ENCODE assay signal across 15 mouse cellular contexts in the genomic region with DNA sequence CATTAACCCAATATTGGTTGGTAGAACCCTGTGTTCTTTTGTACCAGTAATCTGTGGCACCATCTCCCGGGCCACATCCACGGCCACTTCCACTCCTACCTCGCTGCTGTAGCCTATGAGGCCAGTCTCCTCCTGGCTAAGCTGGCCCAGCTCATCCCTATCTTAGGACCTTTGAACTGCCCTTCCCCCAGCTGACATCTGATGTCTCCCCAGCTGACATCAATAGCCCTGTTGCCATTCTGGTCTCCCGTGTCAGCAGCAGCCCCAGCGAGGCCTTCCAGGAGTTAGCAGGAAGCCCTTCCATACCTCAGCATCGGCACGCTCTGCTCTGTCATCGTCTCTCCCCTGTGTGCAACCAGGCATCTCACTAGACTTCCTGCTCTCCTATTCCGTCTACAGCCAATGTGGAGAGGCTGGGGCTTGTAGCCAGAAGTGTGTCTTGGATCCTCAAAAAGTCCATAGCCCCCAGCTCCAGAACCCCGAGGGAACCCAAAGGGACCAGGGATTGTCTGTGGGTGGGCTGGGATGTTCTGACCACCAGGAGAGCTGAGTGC. TPM values are rescaled to one million over a fixed set of nuclear protein-coding genes. Genes with fewer than 3 reads are reported as not detected.
DNase-seq lines count a peak whose midpoint lies in the region; ATAC-seq and TF ChIP-seq lines count a peak whose summit lies in the region.
"Had no signal": no experiment of that assay in that cellular context is flagged by ENCODE, and none has a peak within 500 bp of the region (broad histone marks: within the 10 kb centered on the region; RNA-seq: fewer than 3 reads in every experiment).

No protein-coding gene starts in this region.

- H3K4me1 ChIP-seq in heart, embryonic 14.5 days (ENCODE audit: control insufficient read depth in 2 of 2, insufficient read depth in 2 of 2, low read length in 2 of 2) = peaks cover 7 to 15% of the 10 kb centered on the region in 2 experiments
- peaks cover 2% of the 10 kb centered on the region; the same call in 1 of the 2 replicates for H3K4me1 ChIP-seq in liver, postnatal 0 days (ENCODE audit: insufficient read depth)
- no peaks in the 10 kb centered on the region for H3K4me1 ChIP-seq in liver, embryonic 12.5 days
- peaks cover 3% of the 10 kb centered on the region; the same call in 1 of the 2 replicates for H3K4me1 ChIP-seq in brown adipose tissue, adult 24 weeks (ENCODE audit: control insufficient read depth, insufficient read depth, insufficient read length, low read length)
- no peaks in the 10 kb centered on the region for H3K4me1 ChIP-seq in stomach, postnatal 0 days (replicated peaks; ENCODE audit: control insufficient read depth, insufficient read depth)

- H3K27ac ChIP-seq in heart, embryonic 14.5 days (replicated peaks in 1 of 2; ENCODE audit: control insufficient read depth in 1 of 2, insufficient read depth in 1 of 2, low read depth in 2 of 2, low read length in 2 of 2) = peak overlapping the region; percentile 51 to 55; a peak in 2 of 4 replicates
- no peak overlapping the region for H3K27ac ChIP-seq in liver, postnatal 0 days (ENCODE audit: low read depth)
- no peak overlapping the region for H3K27ac ChIP-seq in liver, embryonic 12.5 days
- peak overlapping the region; percentile 16; the same call in 1 of the 2 replicates for H3K27ac ChIP-seq in brown adipose tissue, adult 24 weeks (replicated peaks; ENCODE audit: low read depth, low read length)
- no peak overlapping the region for H3K27ac ChIP-seq in stomach, postnatal 0 days (replicated peaks)
- H3K27ac ChIP-seq: forebrain, embryonic 10.5 days had no signal

- 0 out of 4 replicates have a peak overlapping the region, but pooled peaks of 1 of the 2 experiments have one; percentile 31 for H3K4me3 ChIP-seq in heart, embryonic 14.5 days (ENCODE audit: control insufficient read depth in 1 of 2, insufficient read depth in 1 of 2, low read depth in 1 of 2, low read length in 2 of 2)
- H3K4me3 ChIP-seq in liver, postnatal 0 days (ENCODE audit: low read depth, low read length) = no peak overlapping the region
- H3K4me3 ChIP-seq in liver, embryonic 12.5 days = no peak overlapping the region
- H3K4me3 ChIP-seq in brown adipose tissue, adult 24 weeks (ENCODE audit: insufficient read depth, low read depth, low read length) = no peak overlapping the region
- no peak overlapping the region for H3K4me3 ChIP-seq in stomach, postnatal 0 days (ENCODE audit: low read depth, low read length)
- H3K4me3 ChIP-seq: forebrain, embryonic 10.5 days had no signal

- H3K27me3 ChIP-seq in heart, embryonic 14.5 days (ENCODE audit: control insufficient read depth, insufficient read depth, low read length) = no peaks in the 10 kb centered on the region
- H3K27me3 ChIP-seq in liver, postnatal 0 days (ENCODE audit: insufficient read depth, low read length) = no peaks in the 10 kb centered on the region
- no peaks in the 10 kb centered on the region for H3K27me3 ChIP-seq in liver, embryonic 12.5 days (replicated peaks)
- no peaks in the 10 kb centered on the region for H3K27me3 ChIP-seq in stomach, postnatal 0 days (ENCODE audit: control insufficient read depth, insufficient read depth, low read length)

- 0 out of 2 replicates have a peak overlapping the region, but pooled peaks have one; percentile 16 for H3K9ac ChIP-seq in heart, embryonic 14.5 days (ENCODE audit: low read length)
- H3K9ac ChIP-seq in liver, postnatal 0 days (replicated peaks) = no peak overlapping the region; the same call in 1 of the 2 replicates
- H3K9ac ChIP-seq in liver, embryonic 12.5 days = no peak overlapping the region
- no peak overlapping the region for H3K9ac ChIP-seq in stomach, postnatal 0 days (ENCODE audit: low read length)

- H3K9me3 ChIP-seq in heart, embryonic 14.5 days (ENCODE audit: control insufficient read depth, low read length) = no peaks in the 10 kb centered on the region
- H3K9me3 ChIP-seq in liver, postnatal 0 days (ENCODE audit: low read length) = no peaks in the 10 kb centered on the region
- H3K9me3 ChIP-seq in liver, embryonic 12.5 days (replicated peaks) = no peaks in the 10 kb centered on the region
- H3K9me3 ChIP-seq in stomach, postnatal 0 days (ENCODE audit: control insufficient read depth, low read length) = no peaks in the 10 kb centered on the region
- H3K9me3 ChIP-seq: forebrain, embryonic 10.5 days had no signal

- H3K4me2 ChIP-seq in heart, embryonic 14.5 days (ENCODE audit: low read length) = peak overlapping the region; percentile 67
- H3K4me2 ChIP-seq in liver, postnatal 0 days (ENCODE audit: low read depth, low read length) = no peak overlapping the region
- H3K4me2 ChIP-seq in liver, embryonic 12.5 days = no peak overlapping the region
- H3K4me2 ChIP-seq in stomach, postnatal 0 days (replicated peaks; ENCODE audit: low read depth) = no peak overlapping the region

- DNase-seq in heart, postnatal 4 days = no peak
- peak; percentile 31 for DNase-seq in liver, postnatal 0 days
- DNase-seq in stomach, postnatal 0 days (ENCODE audit: low spot score) = no peak
- no peak for DNase-seq in urinary bladder, postnatal 10 days (ENCODE audit: low spot score)
- DNase-seq: cerebellum, adult 8-10 months; heart, postnatal 10 days; left cerebral cortex, postnatal 4 days; lung, postnatal 10 days; midbrain, embryonic 14.5 days; thymus, postnatal 14 days had no signal

- 14% methylated on average over 10 of the region's 10 CpGs for WGBS in heart, embryonic 14.5 days
- WGBS in liver, postnatal 0 days (ENCODE audit: insufficient replicate concordance) = 18% methylated on average over 10 of the region's 10 CpGs
- WGBS in liver, embryonic 12.5 days (ENCODE audit: insufficient replicate concordance) = 25% methylated on average over 10 of the region's 10 CpGs
- 29% methylated on average over 10 of the region's 10 CpGs for WGBS in stomach, postnatal 0 days

- TF ChIP-seq EP300 in liver, postnatal 0 days (IDR thresholded peaks at IDR 0.05; ENCODE audit: low read depth) = no peak
- TF ChIP-seq EP300 in stomach, postnatal 0 days (optimal IDR thresholded peaks at IDR 0.05) = no peak

- no peak for TF ChIP-seq CTCF in liver, postnatal 0 days (IDR thresholded peaks at IDR 0.05; ENCODE audit: low read depth)
- TF ChIP-seq CTCF in stomach, postnatal 0 days (IDR thresholded peaks at IDR 0.05; ENCODE audit: low read depth) = no peak

- no peak for ATAC-seq in heart, embryonic 14.5 days (ENCODE audit: insufficient number of reproducible peaks, insufficient read depth, low FRiP score, low read depth)
- peak; percentile 57; the same call in 1 of the 2 replicates for ATAC-seq in liver, postnatal 0 days
- ATAC-seq in liver, embryonic 12.5 days = no peak
- ATAC-seq in stomach, postnatal 0 days (ENCODE audit: low FRiP score, low TSS enrichment) = peak; percentile 15; the same call in 1 of the 2 replicates

- H3K36me3 ChIP-seq in heart, embryonic 14.5 days (ENCODE audit: control insufficient read depth, insufficient read depth, low read length) = no peaks in the 10 kb centered on the region
- no peaks in the 10 kb centered on the region for H3K36me3 ChIP-seq in liver, postnatal 0 days (replicated peaks; ENCODE audit: insufficient read depth, low read length)
- H3K36me3 ChIP-seq in liver, embryonic 12.5 days = no peaks in the 10 kb centered on the region
- no peaks in the 10 kb centered on the region for H3K36me3 ChIP-seq in stomach, postnatal 0 days (ENCODE audit: control insufficient read depth, insufficient read depth, low read length)
- H3K36me3 ChIP-seq: forebrain, embryonic 10.5 days had no signal

RNA-seq across cellular contexts. Expression of a gene that starts 4.5 kb away (rescaled TPM):
- 0.31 TPM in 1 of 2 replicates, not detected in the other for polyA plus RNA-seq in heart, embryonic 14.5 days (2014; fragmentation: Nextera tagmentation; extraction: Ambion mirVana)
- total RNA-seq in heart, postnatal 4 days (2021) = under 1 TPM in 1 of 2 experiments, not detected in 1; 0.55 TPM
- not detected in 2 replicates for polyA plus RNA-seq in liver, postnatal 0 days (2015; fragmentation: Nextera tagmentation; extraction: Ambion mirVana)
- 0.20 TPM in 1 of 2 replicates, not detected in the other for polyA plus RNA-seq in liver, embryonic 12.5 days (2016; fragmentation: Nextera tagmentation; extraction: Ambion mirVana)
- polyA plus RNA-seq in brown adipose tissue, adult 24 weeks (2012; ENCODE audit: insufficient read depth, insufficient read length, missing spikeins) = not detected in 2 replicates
- 0.15 and 0.33 TPM in 2 replicates for polyA plus RNA-seq in stomach, postnatal 0 days (2015; fragmentation: Nextera tagmentation; extraction: Ambion mirVana)
- total RNA-seq: heart, postnatal 10 days had no signal
- polyA plus RNA-seq: neural tube, embryonic 14.5 days had no signal

RNA-seq across cellular contexts. Expression of a gene that starts 18.4 kb away (rescaled TPM):
- 0.61 and 0.71 TPM in 2 replicates for polyA plus RNA-seq in heart, embryonic 14.5 days (2014; fragmentation: Nextera tagmentation; extraction: Ambion mirVana)
- total RNA-seq in heart, postnatal 4 days (2021) = not detected
- polyA plus RNA-seq in liver, postnatal 0 days (2015; fragmentation: Nextera tagmentation; extraction: Ambion mirVana) = 0.25 and 0.40 TPM in 2 replicates
- polyA plus RNA-seq in liver, embryonic 12.5 days (2016; fragmentation: Nextera tagmentation; extraction: Ambion mirVana) = 0.98 and 1.1 TPM in 2 replicates
- polyA plus RNA-seq in brown adipose tissue, adult 24 weeks (2012; ENCODE audit: insufficient read depth, insufficient read length, missing spikeins) = not detected in 2 replicates
- 0.38 and 0.44 TPM in 2 replicates for polyA plus RNA-seq in stomach, postnatal 0 days (2015; fragmentation: Nextera tagmentation; extraction: Ambion mirVana)
- total RNA-seq: heart, postnatal 10 days; left cerebral cortex, postnatal 4 days had no signal

RNA-seq across cellular contexts. Expression of a gene that starts 36.4 kb away (rescaled TPM):
- 48.3 and 49.5 TPM in 2 replicates for polyA plus RNA-seq in heart, embryonic 14.5 days (2014; fragmentation: Nextera tagmentation; extraction: Ambion mirVana)
- total RNA-seq in heart, postnatal 4 days (2021) = 10 to 100 TPM; 39.3 to 41.1 TPM
- 62.4 and 68.5 TPM in 2 replicates for polyA plus RNA-seq in liver, postnatal 0 days (2015; fragmentation: Nextera tagmentation; extraction: Ambion mirVana)
- 55.6 and 59.2 TPM in 2 replicates for polyA plus RNA-seq in liver, embryonic 12.5 days (2016; fragmentation: Nextera tagmentation; extraction: Ambion mirVana)
- polyA plus RNA-seq in brown adipose tissue, adult 24 weeks (2012; ENCODE audit: insufficient read depth, insufficient read length, missing spikeins) = 91.4 and 101 TPM in 2 replicates
- polyA plus RNA-seq in stomach, postnatal 0 days (2015; fragmentation: Nextera tagmentation; extraction: Ambion mirVana) = 79.7 and 81.1 TPM in 2 replicates

Comparison
In these comparisons a context has a peak if more than half of its experiments do, and no peak if none do; other contexts are left out.
1. ATAC-seq: peak in liver, postnatal 0 days (single experiment) and stomach, postnatal 0 days (single experiment); none in heart, embryonic 14.5 days (single experiment) and liver, embryonic 12.5 days (single experiment).
2. H3K27ac ChIP-seq: peak in heart, embryonic 14.5 days (2 of 2) and brown adipose tissue, adult 24 weeks (single experiment); none in liver, postnatal 0 days (single experiment), liver, embryonic 12.5 days (single experiment) and stomach, postnatal 0 days (single experiment).